Mouse (Mus musculus): ENCODE data around the gene Pon1. TPM values are rescaled to one million over a fixed set of nuclear protein-coding genes. Genes with fewer than 3 reads are reported as not detected.
"Not testable (repeated sequence)": the region's sequence is repeated elsewhere in the genome, so short reads cannot be mapped to it uniquely, and the experiment has no call there.

Pon1 gene
- polyA plus RNA-seq, 1 experiment from 2014 or later: not detected

GRCm38 (mm10) chr6:5232022-5232421 is 38.3 kb upstream of the Pon1 start:
- Histone ChIP-seq H3K9me3 (ENCODE audit: control insufficient read depth) (no peaks in the 10 kb centered on the region), H3K9ac (ENCODE audit: low read depth, low read length) (no peak overlapping the region), H3K36me3 (ENCODE audit: control insufficient read depth, insufficient read depth) (peaks cover 6% of the 10 kb centered on the region; the same call in 1 of the 2 replicates), H3K27ac (ENCODE audit: low read depth, low read length) (no peak overlapping the region), H3K4me1 (replicated peaks; ENCODE audit: control insufficient read depth, insufficient read depth, low read length) (no peaks in the 10 kb centered on the region), H3K27me3 (replicated peaks; ENCODE audit: control insufficient read depth, insufficient read depth, low read length) (no peaks in the 10 kb centered on the region), H3K4me3 (ENCODE audit: low read depth, low read length) (no peak overlapping the region), H3K4me2 (replicated peaks; ENCODE audit: low read depth) (no peak overlapping the region)
- no peak for ATAC-seq
- 90% methylated on average over 4 of the region's 4 CpGs for WGBS
- TF ChIP-seq CTCF (IDR thresholded peaks at IDR 0.05; ENCODE audit: low read depth): no peak

GRCm38 (mm10) chr6:5230261-5230660 is 36.5 kb upstream of the Pon1 start:
- TF ChIP-seq CTCF (IDR thresholded peaks at IDR 0.05; ENCODE audit: low read depth): no peak
- Histone ChIP-seq H3K4me1 (replicated peaks; ENCODE audit: control insufficient read depth, insufficient read depth, low read length) (no peaks in the 10 kb centered on the region), H3K27ac (ENCODE audit: low read depth, low read length) (no peak overlapping the region), H3K4me3 (ENCODE audit: low read depth, low read length) (no peak overlapping the region), H3K9ac (ENCODE audit: low read depth, low read length) (no peak overlapping the region), H3K27me3 (replicated peaks; ENCODE audit: control insufficient read depth, insufficient read depth, low read length) (no peaks in the 10 kb centered on the region), H3K36me3 (ENCODE audit: control insufficient read depth, insufficient read depth) (peaks cover 6% of the 10 kb centered on the region; the same call in 1 of the 2 replicates), H3K9me3 (ENCODE audit: control insufficient read depth) (no peaks in the 10 kb centered on the region), H3K4me2 (replicated peaks; ENCODE audit: low read depth) (no peak overlapping the region)
- ATAC-seq: no peak
- 88% methylated on average over 5 of the region's 5 CpGs for WGBS

- not testable (repeated sequence) for H3K27me3 ChIP-seq (replicated peaks; ENCODE audit: control insufficient read depth, insufficient read depth, low read length); H3K4me1 ChIP-seq (replicated peaks; ENCODE audit: control insufficient read depth, insufficient read depth, low read length); ATAC-seq; H3K4me3 ChIP-seq (ENCODE audit: low read depth, low read length); H3K9ac ChIP-seq (ENCODE audit: low read depth, low read length); H3K27ac ChIP-seq (ENCODE audit: low read depth, low read length); H3K4me2 ChIP-seq (replicated peaks; ENCODE audit: low read depth); H3K36me3 ChIP-seq (ENCODE audit: control insufficient read depth, insufficient read depth); H3K9me3 ChIP-seq (ENCODE audit: control insufficient read depth)
- 92% methylated on average over 2 of the region's 2 CpGs for WGBS
These were observed 29.8 kb upstream of the Pon1 start for GRCm38 (mm10) chr6:5223551-5223950.

GRCm38 (mm10) chr6:5222080-5222479 is 28.3 kb upstream of the Pon1 start:
- no peaks in the 10 kb centered on the region for H3K9me3 ChIP-seq (ENCODE audit: control insufficient read depth)
- ATAC-seq: no peak
- no peak for TF ChIP-seq CTCF (IDR thresholded peaks at IDR 0.05; ENCODE audit: low read depth)
- H3K27ac ChIP-seq (ENCODE audit: low read depth, low read length): no peak overlapping the region
- H3K27me3 ChIP-seq (replicated peaks; ENCODE audit: control insufficient read depth, insufficient read depth, low read length): no peaks in the 10 kb centered on the region
- H3K36me3 ChIP-seq (ENCODE audit: control insufficient read depth, insufficient read depth): peaks cover 5% of the 10 kb centered on the region; the same call in 1 of the 2 replicates
- H3K4me2 ChIP-seq (replicated peaks; ENCODE audit: low read depth): no peak overlapping the region
- no peak overlapping the region for H3K9ac ChIP-seq (ENCODE audit: low read depth, low read length)
- no peaks in the 10 kb centered on the region for H3K4me1 ChIP-seq (replicated peaks; ENCODE audit: control insufficient read depth, insufficient read depth, low read length)
- WGBS: 65% methylated on average over 3 of the region's 3 CpGs
- no peak overlapping the region for H3K4me3 ChIP-seq (ENCODE audit: low read depth, low read length)

- WGBS: 80% methylated on average over 4 of the region's 4 CpGs
- no peak overlapping the region for H3K27ac ChIP-seq (ENCODE audit: low read depth, low read length)
- H3K27me3 ChIP-seq (replicated peaks; ENCODE audit: control insufficient read depth, insufficient read depth, low read length): no peaks in the 10 kb centered on the region
- no peak overlapping the region for H3K9ac ChIP-seq (ENCODE audit: low read depth, low read length)
- H3K4me3 ChIP-seq (ENCODE audit: low read depth, low read length): no peak overlapping the region
- no peak for TF ChIP-seq CTCF (IDR thresholded peaks at IDR 0.05; ENCODE audit: low read depth)
- H3K9me3 ChIP-seq (ENCODE audit: control insufficient read depth): no peaks in the 10 kb centered on the region
- H3K4me1 ChIP-seq (replicated peaks; ENCODE audit: control insufficient read depth, insufficient read depth, low read length): no peaks in the 10 kb centered on the region
- H3K36me3 ChIP-seq (ENCODE audit: control insufficient read depth, insufficient read depth): peaks cover 5% of the 10 kb centered on the region; the same call in 1 of the 2 replicates
- ATAC-seq: no peak
- H3K4me2 ChIP-seq (replicated peaks; ENCODE audit: low read depth): no peak overlapping the region
These were observed 24.4 kb upstream of the Pon1 start for GRCm38 (mm10) chr6:5218190-5218589.

GRCm38 (mm10) chr6:5207817-5208216 is 14.1 kb upstream of the Pon1 start:
- no peak overlapping the region for H3K9ac ChIP-seq (ENCODE audit: low read depth, low read length)
- 85% methylated on average over 2 of the region's 2 CpGs for WGBS
- no peaks in the 10 kb centered on the region for H3K9me3 ChIP-seq (ENCODE audit: control insufficient read depth)
- H3K4me2 ChIP-seq (replicated peaks; ENCODE audit: low read depth): no peak overlapping the region
- no peak overlapping the region for H3K27ac ChIP-seq (ENCODE audit: low read depth, low read length)
- no peak for TF ChIP-seq CTCF (IDR thresholded peaks at IDR 0.05; ENCODE audit: low read depth)
- H3K27me3 ChIP-seq (replicated peaks; ENCODE audit: control insufficient read depth, insufficient read depth, low read length): no peaks in the 10 kb centered on the region
- no peaks in the 10 kb centered on the region for H3K4me1 ChIP-seq (replicated peaks; ENCODE audit: control insufficient read depth, insufficient read depth, low read length)
- H3K4me3 ChIP-seq (ENCODE audit: low read depth, low read length): no peak overlapping the region
- no peak for ATAC-seq
- H3K36me3 ChIP-seq (ENCODE audit: control insufficient read depth, insufficient read depth): no peaks in the 10 kb centered on the region

GRCm38 (mm10) chr6:5199916-5200315 is 6.2 kb upstream of the Pon1 start:
- no peak overlapping the region for H3K27ac ChIP-seq (ENCODE audit: low read depth, low read length)
- no peak overlapping the region for H3K4me2 ChIP-seq (replicated peaks; ENCODE audit: low read depth)
- no peak for TF ChIP-seq CTCF (IDR thresholded peaks at IDR 0.05; ENCODE audit: low read depth)
- no peaks in the 10 kb centered on the region for H3K4me1 ChIP-seq (replicated peaks; ENCODE audit: control insufficient read depth, insufficient read depth, low read length)
- WGBS: 69% methylated on average over 3 of the region's 3 CpGs
- H3K4me3 ChIP-seq (ENCODE audit: low read depth, low read length): no peak overlapping the region
- no peaks in the 10 kb centered on the region for H3K36me3 ChIP-seq (ENCODE audit: control insufficient read depth, insufficient read depth)
- no peak for ATAC-seq
- H3K9ac ChIP-seq (ENCODE audit: low read depth, low read length): no peak overlapping the region
- H3K9me3 ChIP-seq (ENCODE audit: control insufficient read depth): no peaks in the 10 kb centered on the region
- no peaks in the 10 kb centered on the region for H3K27me3 ChIP-seq (replicated peaks; ENCODE audit: control insufficient read depth, insufficient read depth, low read length)
